Mouse (Mus musculus): ENCODE measurements around the gene Ctnnd1.

DNA sequence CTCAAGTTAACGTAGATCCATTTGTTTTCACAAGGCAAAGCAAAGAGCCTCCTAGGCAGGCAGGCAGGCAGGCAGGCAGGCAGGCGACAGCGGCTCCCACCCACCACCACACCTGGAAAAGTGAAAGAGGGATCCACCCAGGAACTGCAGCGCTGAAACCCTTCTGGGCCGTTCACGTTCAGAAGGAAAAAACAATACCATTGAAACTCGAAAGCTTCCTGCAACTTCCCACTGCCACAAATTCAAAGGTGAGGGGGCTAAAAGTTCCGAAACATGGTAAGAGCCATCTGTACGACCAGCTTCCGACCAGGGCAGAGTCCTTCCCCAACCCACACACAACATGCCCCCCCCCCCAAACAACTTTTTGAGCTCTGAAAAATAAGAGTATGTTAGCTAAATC lies 891 bp downstream of the Ctnnd1 start:
- TF ChIP-seq POLR2A (IDR thresholded peaks at IDR 0.05; ENCODE audit: control insufficient read depth, extremely low read depth, insufficient read depth, low read length, poor library complexity) (no peak), CTCF (IDR thresholded peaks at IDR 0.05; ENCODE audit: borderline replicate concordance, control insufficient read depth, extremely low read depth, insufficient read depth, low read length, poor library complexity) (no peak)

Data from thymus, adult 2 months (tissue).